ENCODE assay signal across 10 mouse cellular contexts in the genomic region with DNA sequence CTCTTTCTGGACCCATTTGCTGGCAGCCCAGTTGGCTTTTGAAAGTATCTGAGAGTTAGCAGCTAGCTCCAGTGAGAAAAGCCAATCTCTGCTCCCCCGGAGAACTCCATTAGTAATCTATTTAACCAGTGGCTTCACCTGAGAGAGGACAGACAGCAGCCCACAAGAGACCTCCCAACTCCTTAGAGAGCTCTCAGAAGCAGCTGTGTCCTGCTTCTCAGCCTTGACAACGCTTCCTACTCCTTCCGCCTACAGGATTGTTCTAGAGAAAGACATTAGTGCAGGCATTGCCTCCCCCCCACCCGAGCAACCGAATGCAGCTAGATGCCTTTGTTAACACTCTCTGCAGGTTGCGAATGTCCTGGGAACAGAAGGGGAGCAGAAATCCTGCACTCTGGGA. TPM values are rescaled to one million over a fixed set of nuclear protein-coding genes. Genes with fewer than 3 reads are reported as not detected.
DNase-seq lines count a peak whose midpoint lies in the region; ATAC-seq and TF ChIP-seq lines count a peak whose summit lies in the region.
"Had no signal": no experiment of that assay in that cellular context is flagged by ENCODE, and none has a peak within 500 bp of the region (broad histone marks: within the 10 kb centered on the region; RNA-seq: fewer than 3 reads in every experiment).

No protein-coding gene starts in this region.

- H3K9me3 ChIP-seq in heart, embryonic 14.5 days (ENCODE audit: control insufficient read depth, low read length): no peaks in the 10 kb centered on the region
- H3K9me3 ChIP-seq in hindbrain, postnatal 0 days (ENCODE audit: low read length): no peaks in the 10 kb centered on the region
- H3K9me3 ChIP-seq: embryonic facial prominence, embryonic 15.5 days had no signal

- peak overlapping the region; percentile 47 to 54; a peak in 3 of 4 replicates for H3K27ac ChIP-seq in heart, embryonic 14.5 days (replicated peaks in 1 of 2; ENCODE audit: control insufficient read depth in 1 of 2, insufficient read depth in 1 of 2, low read depth in 2 of 2, low read length in 2 of 2)
- H3K27ac ChIP-seq in hindbrain, postnatal 0 days: no peak overlapping the region
- H3K27ac ChIP-seq: embryonic facial prominence, embryonic 15.5 days had no signal

- TF ChIP-seq CTCF in brain, embryonic 14.5 days (IDR thresholded peaks at IDR 0.05; ENCODE audit: borderline replicate concordance, extremely low read depth, insufficient read depth, insufficient read length): no peak
- TF ChIP-seq CTCF in hindbrain, postnatal 0 days (IDR thresholded peaks at IDR 0.05; ENCODE audit: low read depth): no peak

- no peak for TF ChIP-seq POLR2A in brain, embryonic 14.5 days (IDR thresholded peaks at IDR 0.05; ENCODE audit: borderline replicate concordance, extremely low read depth, insufficient read depth, insufficient read length, poor library complexity, severe bottlenecking)

- DNase-seq in heart, adult 8-10 months (ENCODE audit: low spot score): no peak
- peak; percentile 25 for DNase-seq in brain, embryonic 14.5 days (ENCODE audit: low read depth)
- DNase-seq in hindbrain, postnatal 0 days (ENCODE audit: low spot score): peak; percentile 25
- peak; percentile 62 to 66 for DNase-seq in left cerebral cortex, adult 9 months (ENCODE audit: low spot score in 2 of 2)
- DNase-seq in cerebellum, adult 9-10 months: no peak
- DNase-seq in natural killer cell, adult 2 months (ENCODE audit: low spot score in 2 of 2): no peak
- no peak for DNase-seq in gastrocnemius, postnatal 25 days
- DNase-seq: liver, postnatal 0 days had no signal

- H3K27me3 ChIP-seq in heart, embryonic 14.5 days (ENCODE audit: control insufficient read depth, insufficient read depth, low read length): no peaks in the 10 kb centered on the region
- no peaks in the 10 kb centered on the region for H3K27me3 ChIP-seq in hindbrain, postnatal 0 days (ENCODE audit: insufficient read depth, low read length)
- H3K27me3 ChIP-seq: embryonic facial prominence, embryonic 15.5 days had no signal

- H3K4me3 ChIP-seq in heart, embryonic 14.5 days (ENCODE audit: control insufficient read depth in 1 of 2, insufficient read depth in 1 of 2, low read depth in 1 of 2, low read length in 2 of 2): no peak overlapping the region
- H3K4me3 ChIP-seq in hindbrain, postnatal 0 days (ENCODE audit: low read length): no peak overlapping the region
- H3K4me3 ChIP-seq: embryonic facial prominence, embryonic 15.5 days had no signal

- H3K4me2 ChIP-seq in heart, embryonic 14.5 days (ENCODE audit: low read length): peak overlapping the region; percentile 34; the same call in 1 of the 2 replicates
- H3K4me2 ChIP-seq in hindbrain, postnatal 0 days (ENCODE audit: low read depth, low read length): no peak overlapping the region
- H3K4me2 ChIP-seq: embryonic facial prominence, embryonic 15.5 days had no signal

- WGBS in heart, embryonic 14.5 days: 15% methylated on average over 6 of the region's 6 CpGs
- 9% methylated on average over 6 of the region's 6 CpGs for WGBS in hindbrain, postnatal 0 days

- peaks cover 13 to 25% of the 10 kb centered on the region in 2 experiments for H3K4me1 ChIP-seq in heart, embryonic 14.5 days (ENCODE audit: control insufficient read depth in 2 of 2, insufficient read depth in 2 of 2, low read length in 2 of 2)
- no peaks in the 10 kb centered on the region; the same call in 1 of the 2 replicates for H3K4me1 ChIP-seq in hindbrain, postnatal 0 days (ENCODE audit: insufficient read depth, low read length)
- H3K4me1 ChIP-seq: embryonic facial prominence, embryonic 15.5 days had no signal

- no peaks in the 10 kb centered on the region for H3K36me3 ChIP-seq in heart, embryonic 14.5 days (ENCODE audit: control insufficient read depth, insufficient read depth, low read length)
- no peaks in the 10 kb centered on the region for H3K36me3 ChIP-seq in hindbrain, postnatal 0 days (ENCODE audit: insufficient read depth, low read length)
- H3K36me3 ChIP-seq: embryonic facial prominence, embryonic 15.5 days had no signal

- no peak for ATAC-seq in heart, embryonic 14.5 days (ENCODE audit: insufficient number of reproducible peaks, insufficient read depth, low FRiP score, low read depth)
- ATAC-seq in hindbrain, postnatal 0 days: no peak
- ATAC-seq: liver, postnatal 0 days had no signal

- 0 out of 2 replicates have a peak overlapping the region, but pooled peaks have one; percentile 12 for H3K9ac ChIP-seq in heart, embryonic 14.5 days (ENCODE audit: low read length)
- H3K9ac ChIP-seq in hindbrain, postnatal 0 days (replicated peaks; ENCODE audit: low read length): no peak overlapping the region
- H3K9ac ChIP-seq: embryonic facial prominence, embryonic 15.5 days; liver, postnatal 0 days had no signal

RNA-seq across cellular contexts. Expression of gene Ryr2, which starts 59.6 kb away (rescaled TPM):
- polyA plus RNA-seq in heart, embryonic 14.5 days (2014; fragmentation: Nextera tagmentation; extraction: Ambion mirVana): 64.8 and 69.1 TPM in 2 replicates
- 1,000 to 10,000 TPM in 3 of 4 experiments, 100 to 1,000 TPM in 1; 935 to 1,209 (median 1,093) TPM for total RNA-seq in heart, adult 8-10 months (2022)
- 6.1 and 12.7 TPM in 2 replicates for polyA plus RNA-seq in brain, embryonic 14.5 days (2012; rRNA removed)
- total RNA-seq in hindbrain, postnatal 0 days (2014; rRNA removed): 22.3 and 29.8 TPM in 2 replicates
- 3.8 and 4.7 TPM in 2 replicates for polyA plus RNA-seq in hindbrain, postnatal 0 days (2015; fragmentation: Nextera tagmentation; extraction: Ambion mirVana)
- total RNA-seq in gastrocnemius, postnatal 25 days (2021): under 1 TPM; 0.31 to 0.32 TPM

Comparison
In these comparisons a context has a peak if more than half of its experiments do, and no peak if none do; other contexts are left out.
1. DNase-seq: peak in brain, embryonic 14.5 days (single experiment), hindbrain, postnatal 0 days (single experiment) and left cerebral cortex, adult 9 months (2 of 2); none in heart, adult 8-10 months (single experiment), cerebellum, adult 9-10 months (single experiment), natural killer cell, adult 2 months (0 of 2) and gastrocnemius, postnatal 25 days (single experiment).
2. RNA of gene Ryr2, which starts 59.6 kb away (total RNA-seq): 935 to 1,209 TPM in heart, adult 8-10 months; 22.3 to 29.8 TPM in hindbrain, postnatal 0 days and 0.31 to 0.32 TPM in gastrocnemius, postnatal 25 days; every median in the first group is over 10 times any median in the second.